Mouse (Mus musculus): ENCODE results near the gene Mgll. TPM values are rescaled to one million over a fixed set of nuclear protein-coding genes. Genes with fewer than 3 reads are reported as not detected.

The Mgll gene
- total RNA-seq (2023), result 0.94 to 1.4 TPM (median 1.1 TPM) in 4 replicates

DNA sequence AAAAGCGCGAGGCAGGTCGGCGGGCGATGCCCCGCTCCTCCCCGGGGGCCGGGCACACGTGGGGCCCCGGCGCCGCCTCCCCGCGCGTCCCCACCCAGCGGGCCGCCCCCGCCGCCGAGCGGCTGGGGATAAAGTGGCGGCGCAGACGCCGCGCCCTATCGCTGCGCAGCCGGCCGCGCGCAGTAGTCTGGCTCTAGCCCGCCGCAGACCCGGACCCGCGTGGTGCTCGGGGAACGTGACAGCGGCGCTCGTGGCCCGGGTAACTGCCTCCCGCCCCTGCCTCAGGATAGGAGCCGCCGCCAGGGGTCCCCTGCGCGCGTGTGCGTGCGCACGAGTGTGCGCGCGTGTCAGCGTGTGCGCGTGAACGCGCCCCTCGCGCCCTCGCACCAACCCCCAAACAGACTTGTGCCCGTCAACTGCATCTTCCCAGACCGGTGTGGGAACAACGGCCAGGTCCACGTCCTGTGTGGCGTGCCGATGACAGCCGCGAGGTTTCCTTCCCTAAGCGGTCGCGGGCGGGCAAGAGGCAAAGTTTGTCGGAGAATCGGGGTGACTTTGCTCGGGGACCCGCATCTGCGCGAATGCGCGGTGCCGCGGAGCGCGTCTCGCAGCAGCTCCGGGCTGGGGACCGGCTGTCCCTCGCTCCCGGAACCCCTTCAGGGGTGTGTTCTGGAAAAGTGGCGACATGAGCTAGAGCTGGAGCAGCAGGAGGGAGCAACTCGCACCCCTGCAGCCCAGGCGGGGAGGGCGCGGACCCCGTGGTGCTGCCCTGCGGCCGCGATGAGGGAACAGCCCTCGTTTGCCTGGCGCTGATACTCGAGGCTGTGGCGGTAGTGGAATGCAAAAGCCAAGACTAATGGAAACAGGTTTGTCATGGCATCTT, at the start of gene Mgll:
Mgll (plus strand) TSS at position 100 of the 883 bp plus-strand sequence.

GRCm38 (mm10) chr6:88841781-88842689, 117.8 kb downstream of the Mgll start, which contains the start of gene Abtb1:
Gene Abtb1 (minus strand): TSS chr6:88841984.

DNA sequence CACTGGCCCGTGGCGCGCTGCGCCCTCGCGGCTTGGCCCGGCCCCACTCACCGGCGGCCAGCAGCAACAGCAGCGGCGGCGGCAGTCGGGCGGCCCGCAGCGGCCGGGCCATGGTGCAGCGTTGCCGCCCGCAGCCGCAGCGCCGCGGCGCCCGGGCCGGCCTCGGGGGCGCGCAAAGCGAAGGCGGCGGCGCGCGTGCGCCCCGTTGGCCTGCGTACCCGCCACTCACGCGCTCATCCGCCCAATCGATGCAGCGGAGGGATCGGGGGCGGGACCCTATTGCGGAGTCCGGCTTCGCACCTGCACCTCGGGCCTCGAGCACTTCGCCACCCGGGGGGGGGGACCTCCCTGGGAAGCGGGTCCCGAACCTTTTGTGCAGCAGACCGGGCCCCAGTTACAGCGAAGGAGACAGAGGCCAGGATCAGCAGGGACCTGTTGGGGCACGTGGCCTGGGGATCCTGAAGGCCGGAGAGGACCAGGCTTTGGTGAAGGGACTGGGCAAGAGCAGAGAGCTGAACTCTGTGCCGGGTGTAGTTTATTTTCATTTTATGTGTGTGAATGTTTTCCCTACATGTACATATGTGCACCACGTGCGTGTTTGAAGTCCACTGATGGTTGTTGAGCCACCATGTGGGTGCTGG, 150.8 kb downstream of the Mgll start, which contains the start of gene Podxl2:
Podxl2 (minus strand) TSS at position 177 of the 641 bp plus-strand sequence.

Other genes with a start within 250 kb of the Mgll start
- 194 to 210 TPM (median 201 TPM) in 4 replicates for gene Sec61a1, start 205.5 kb upstream of the Mgll start, total RNA-seq (2023)
- gene Kbtbd12, start 86.5 kb upstream of the Mgll start, total RNA-seq (2023), result not detected in 4 replicates
- gene Abtb1, start 117.6 kb downstream of the Mgll start, total RNA-seq (2023), result 32.2 to 49.7 TPM (median 37.6 TPM) in 4 replicates
- gene Podxl2, start 150.6 kb downstream of the Mgll start, total RNA-seq (2023), result 1.0 to 2.5 TPM in 2 of 4 replicates, not detected in the others
- gene Mcm2, start 174.4 kb downstream of the Mgll start, total RNA-seq (2023), result 55.7 to 63.3 TPM (median 59.8 TPM) in 4 replicates
- 63.9 to 85.0 TPM (median 73.3 TPM) in 4 replicates for gene Tpra1, start 177.8 kb downstream of the Mgll start, total RNA-seq (2023)

Data from B cell, adult 62 days (primary cell).